Mouse (Mus musculus): ENCODE results near the gene Fam184a. TPM values are rescaled to one million over a fixed set of nuclear protein-coding genes. Genes with fewer than 3 reads are reported as not detected.

Fam184a gene
- total RNA-seq (2023), result not detected

GRCm38 (mm10) chr10:53750955-53751652 is at the start of gene Fam184a:
Fam184a (minus strand) TSS chr10:53751123.

GRCm38 (mm10) chr10:53630339-53630738 is 120.6 kb downstream of the Fam184a start, which contains the start of gene Mcm9:
Mcm9 (minus strand) TSS chr10:53630439.

GRCm38 (mm10) chr10:53596677-53597120 is 154.2 kb downstream of the Fam184a start, which contains the start of gene Asf1a:
Asf1a (plus strand) TSS chr10:53596757.

Other genes starting within 250 kb of the Fam184a start
- 10 to 100 TPM; 10.6 to 10.7 TPM for gene Asf1a, start 154.4 kb downstream of the Fam184a start, total RNA-seq (2023)
- 10 to 100 TPM; 20.6 to 21.2 TPM for gene Mcm9, start 120.7 kb downstream of the Fam184a start, total RNA-seq (2023)

Data from monocyte, adult 59 days (primary cell).